Mouse (Mus musculus): ENCODE measurements around the gene Rab39b. TPM values are rescaled to one million over a fixed set of nuclear protein-coding genes. Genes with fewer than 3 reads are reported as not detected.

Gene Rab39b
- 10 to 100 TPM; 34.0 to 44.0 (median 36.2) TPM for total RNA-seq (2022)

- peak; percentile 36 to 39 for DNase-seq (ENCODE audit: low spot score in 2 of 2)
Measured at GRCm38 (mm10) chrX:75577582-75578324, at the start of gene Rab39b. Rab39b (minus strand) TSS chrX:75578231.

- DNase-seq (ENCODE audit: low spot score in 2 of 2): no peak
Measured at GRCm38 (mm10) chrX:75578539-75578938, 508 bp upstream of the Rab39b start.

Other genes starting within 250 kb of the Rab39b start
- gene Fundc2, start 195.8 kb downstream of the Rab39b start, total RNA-seq (2022): 10 to 100 TPM; 59.6 to 69.1 (median 62.8) TPM
- 1 to 10 TPM; 2.0 to 3.0 (median 2.7) TPM for gene F8, start 195.6 kb downstream of the Rab39b start, total RNA-seq (2022)
- gene Cmc4, start 161.6 kb downstream of the Rab39b start, total RNA-seq (2022): 10 to 100 TPM in 3 of 4 experiments, 1 to 10 TPM in 1; 9.2 to 14.2 (median 11.5) TPM
- 1 to 10 TPM; 7.4 to 8.0 (median 7.8) TPM for gene Mtcp1, start 161.6 kb downstream of the Rab39b start, total RNA-seq (2022)
- 10 to 100 TPM; 32.7 to 38.7 (median 37.5) TPM for gene Brcc3, start 161.6 kb downstream of the Rab39b start, total RNA-seq (2022)
- gene Vbp1, start 63.9 kb downstream of the Rab39b start, total RNA-seq (2022): 10 to 100 TPM; 66.0 to 69.9 (median 67.9) TPM